Mouse (Mus musculus): ENCODE measurements around the gene Adamts17. TPM values are rescaled to one million over a fixed set of nuclear protein-coding genes. Genes with fewer than 3 reads are reported as not detected.

The Adamts17 gene
- total RNA-seq, 2 experiments from 2014 or later: 20.2 to 23.8 TPM

GRCm38 (mm10) chr7:67028902-67029301 lies 189.4 kb downstream of the Adamts17 start:
- no peak for DNase-seq (ENCODE audit: low spot score in 2 of 2)

- DNase-seq (ENCODE audit: low spot score in 2 of 2): no peak
Measured at GRCm38 (mm10) chr7:67029481-67029880, 189.9 kb downstream of the Adamts17 start.

GRCm38 (mm10) chr7:67031284-67031683 lies 191.7 kb downstream of the Adamts17 start:
- DNase-seq (ENCODE audit: low spot score in 2 of 2): no peak

DNA sequence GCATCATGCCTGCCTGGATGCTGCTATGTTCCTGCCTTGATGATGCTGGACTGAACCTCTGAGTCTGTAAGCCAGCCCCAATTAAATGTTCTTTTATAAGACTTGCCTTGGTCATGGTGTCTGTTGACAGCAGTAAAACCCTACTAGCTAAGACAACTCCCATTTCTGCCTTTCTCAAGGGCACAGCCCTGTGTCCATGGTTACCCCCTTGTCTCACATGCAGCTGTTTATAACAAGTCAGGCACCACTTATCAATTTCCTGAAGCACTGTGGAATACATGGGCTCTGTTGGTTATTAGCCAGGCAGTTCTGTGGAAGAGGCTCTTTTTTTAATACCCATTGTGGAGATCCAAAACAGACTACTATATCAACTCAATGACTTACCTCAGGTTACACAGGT lies 193.1 kb downstream of the Adamts17 start:
- no peak for DNase-seq (ENCODE audit: low spot score in 2 of 2)

DNA sequence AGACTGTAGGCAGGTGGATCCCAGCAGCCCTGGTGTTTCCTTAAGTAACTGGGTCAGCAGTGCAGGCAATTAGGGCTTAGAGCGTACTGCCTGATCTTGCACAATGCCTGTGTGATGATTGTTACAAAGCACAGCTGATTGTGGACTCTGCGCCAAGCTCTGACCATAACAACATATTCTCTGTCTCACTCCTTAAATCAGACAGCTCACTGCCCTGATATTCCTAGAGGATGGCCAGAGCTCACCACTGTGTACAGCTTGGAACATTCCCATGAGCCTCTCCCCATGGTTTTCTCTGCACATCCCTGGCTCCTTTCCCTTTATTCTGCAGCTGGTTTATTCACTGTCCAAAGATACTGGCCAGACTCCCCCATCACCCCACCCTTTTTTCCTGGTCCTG lies 194.8 kb downstream of the Adamts17 start:
- DNase-seq (ENCODE audit: low spot score in 2 of 2): no peak

- DNase-seq (ENCODE audit: low spot score in 2 of 2): no peak
Measured at GRCm38 (mm10) chr7:67035246-67035645, 195.7 kb downstream of the Adamts17 start.

- no peak for DNase-seq (ENCODE audit: low spot score in 2 of 2)
Measured at GRCm38 (mm10) chr7:67035661-67036060, 196.1 kb downstream of the Adamts17 start.

DNA sequence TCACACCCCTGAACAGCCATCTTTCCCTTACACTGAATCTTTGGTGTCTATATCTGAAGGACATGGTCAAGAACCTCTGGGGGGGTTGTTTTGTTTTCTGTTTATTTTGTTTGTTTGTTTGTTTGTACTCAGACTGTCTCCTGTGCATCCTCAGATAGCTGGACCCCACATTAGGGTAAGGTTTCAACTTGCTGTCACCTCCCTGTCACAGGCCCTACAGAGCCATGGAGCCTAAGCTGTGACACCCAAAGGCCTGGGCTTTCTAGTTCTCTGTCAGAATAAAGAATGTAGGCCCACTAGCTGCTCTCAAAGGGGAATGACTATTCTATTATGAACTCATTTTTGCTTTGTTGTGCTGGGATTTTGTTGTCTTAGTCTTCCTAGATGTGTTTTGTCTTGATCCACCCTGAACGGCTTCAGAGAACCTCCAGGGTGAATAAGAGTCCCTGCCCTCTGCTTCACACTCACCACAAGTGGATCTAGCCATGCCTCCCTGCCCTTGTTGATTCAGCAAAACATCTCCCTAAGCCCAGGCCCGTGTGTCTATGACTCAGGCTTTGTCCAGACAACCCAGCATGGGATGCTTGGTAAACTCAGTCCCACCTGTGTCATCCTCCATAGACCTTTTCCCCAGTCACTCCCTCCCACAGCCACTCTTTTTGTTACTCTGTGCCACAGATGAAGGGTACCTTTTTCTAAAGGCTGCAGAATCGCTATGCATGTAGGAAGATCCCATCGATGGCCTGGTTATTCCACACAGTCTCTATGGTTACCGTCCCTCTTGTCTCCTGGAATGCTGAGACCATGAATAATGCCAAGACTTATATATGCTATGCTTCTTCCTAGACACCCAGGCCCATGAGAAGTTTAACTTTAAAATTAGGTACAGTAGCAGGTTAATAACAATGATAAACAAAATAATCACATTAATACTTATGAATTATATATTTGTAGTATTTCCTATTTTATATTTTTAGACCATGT lies 197.3 kb downstream of the Adamts17 start:
- DNase-seq (ENCODE audit: low spot score in 2 of 2): no peak

GRCm38 (mm10) chr7:67037726-67038520 lies 198.4 kb downstream of the Adamts17 start:
- no peak for DNase-seq (ENCODE audit: low spot score in 2 of 2)

- DNase-seq (ENCODE audit: low spot score in 2 of 2): no peak
Measured at GRCm38 (mm10) chr7:67039143-67039542, 199.6 kb downstream of the Adamts17 start.

GRCm38 (mm10) chr7:67039861-67040260 lies 200.3 kb downstream of the Adamts17 start:
- no peak for DNase-seq (ENCODE audit: low spot score in 2 of 2)

GRCm38 (mm10) chr7:67041685-67042084 lies 202.2 kb downstream of the Adamts17 start:
- no peak for DNase-seq (ENCODE audit: low spot score in 2 of 2)

DNA sequence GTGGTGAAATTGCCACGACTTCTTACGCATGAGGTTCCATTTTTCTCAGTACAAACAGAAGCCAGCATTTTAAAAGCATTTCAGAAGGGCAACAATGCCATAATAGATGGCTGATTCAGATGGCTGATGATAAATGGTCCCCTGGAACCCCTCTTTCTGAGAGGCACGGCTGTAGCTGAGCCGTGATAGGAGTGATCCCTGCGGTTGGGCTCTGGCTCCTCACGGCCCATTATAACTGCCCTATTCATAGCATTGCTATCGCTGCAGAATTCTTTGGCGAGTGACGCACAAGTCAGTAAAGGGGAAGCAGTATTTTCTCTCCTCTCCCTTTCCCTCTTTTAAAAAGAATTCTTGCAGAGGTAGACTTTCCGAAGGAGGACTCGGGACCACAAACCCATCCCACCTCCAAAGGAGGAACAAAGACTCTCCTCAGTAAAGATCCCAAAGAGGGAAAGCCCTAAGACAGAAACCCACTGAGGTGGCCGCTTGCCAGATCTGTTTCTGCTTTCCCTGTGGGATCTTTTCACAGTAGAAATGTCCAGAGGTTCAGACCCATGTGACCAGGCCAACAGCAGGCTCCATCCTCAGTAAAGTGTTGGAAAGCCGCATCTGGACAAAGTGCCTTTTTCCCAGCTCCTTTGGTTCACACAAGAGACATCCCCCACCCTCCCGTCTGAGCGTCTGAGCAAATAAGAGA lies 204.7 kb downstream of the Adamts17 start:
- DNase-seq (ENCODE audit: low spot score in 2 of 2): no peak

GRCm38 (mm10) chr7:67045202-67045601 lies 205.7 kb downstream of the Adamts17 start:
- no peak for DNase-seq (ENCODE audit: low spot score in 2 of 2)

DNA sequence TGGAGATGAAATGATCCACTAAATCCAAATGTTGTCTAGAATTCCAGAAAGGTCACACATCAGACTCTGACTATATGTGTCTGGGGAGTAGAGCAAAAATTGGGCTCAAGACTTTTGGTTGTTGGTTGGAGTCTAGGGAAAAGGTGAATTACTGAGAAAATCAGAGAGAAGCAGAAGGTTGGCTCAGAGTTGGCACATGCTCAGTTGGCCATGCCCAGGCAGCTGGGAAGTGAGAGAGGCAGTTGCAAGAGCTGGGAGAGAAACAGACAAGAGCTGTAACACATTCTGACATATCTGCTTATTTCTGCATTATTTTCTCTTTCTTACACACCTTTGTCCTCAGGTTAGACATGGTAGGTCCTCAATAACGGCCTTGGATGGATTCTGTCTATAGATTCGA lies 209.7 kb downstream of the Adamts17 start:
- no peak for DNase-seq (ENCODE audit: low spot score in 2 of 2)

- DNase-seq (ENCODE audit: low spot score in 2 of 2): no peak
Measured at GRCm38 (mm10) chr7:67050424-67050823, 210.9 kb downstream of the Adamts17 start.

DNA sequence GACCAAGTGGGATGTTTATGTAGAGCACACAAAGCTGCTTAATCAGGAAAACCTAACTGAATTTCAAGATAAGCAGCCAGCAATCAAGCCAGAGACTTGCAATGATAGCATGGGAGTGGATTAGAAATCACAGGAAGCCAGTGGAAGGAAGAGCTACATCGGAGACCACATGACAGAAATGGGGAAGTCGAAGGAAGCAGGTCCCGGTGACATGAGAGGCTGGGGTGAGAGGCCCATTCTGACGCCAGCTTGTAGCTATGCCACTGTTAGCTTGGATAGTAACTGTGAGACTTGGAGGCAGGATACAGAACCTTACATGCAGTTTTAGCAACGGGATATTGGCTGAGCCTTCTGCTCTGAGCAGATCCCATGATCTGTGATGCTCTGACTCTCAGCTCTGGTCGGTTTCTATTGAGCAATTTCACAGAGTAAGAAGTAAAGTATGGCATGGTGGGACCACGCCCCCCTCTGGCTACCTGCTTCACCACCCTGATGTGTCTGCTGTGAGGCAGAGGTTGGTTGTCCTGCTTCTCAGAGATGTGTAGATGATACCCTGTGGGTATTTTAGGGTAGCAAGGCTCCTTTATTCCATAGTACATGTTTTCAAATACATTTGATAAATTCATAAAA lies 211.7 kb downstream of the Adamts17 start:
- no peak for DNase-seq (ENCODE audit: low spot score in 2 of 2)

DNA sequence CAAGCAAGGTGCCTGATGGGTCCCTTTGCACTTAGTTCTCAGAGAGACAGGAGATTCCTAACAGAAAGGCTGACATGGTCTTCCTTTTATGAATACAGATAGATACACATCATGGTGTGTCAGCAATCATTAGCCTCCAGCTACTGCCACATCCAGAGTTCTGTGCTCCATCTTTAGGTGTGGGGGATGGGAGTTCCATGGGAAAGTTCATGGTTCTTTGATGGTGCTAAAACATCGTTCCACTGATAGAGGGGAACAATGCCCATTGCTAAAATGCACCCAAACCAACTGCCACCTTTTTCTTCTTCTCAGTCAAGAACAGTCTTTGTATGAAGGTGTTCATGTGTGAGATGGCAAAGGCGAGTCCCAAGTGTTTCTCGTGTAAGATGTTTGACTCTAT lies 215.3 kb downstream of the Adamts17 start:
- no peak for DNase-seq (ENCODE audit: low spot score in 2 of 2)

DNA sequence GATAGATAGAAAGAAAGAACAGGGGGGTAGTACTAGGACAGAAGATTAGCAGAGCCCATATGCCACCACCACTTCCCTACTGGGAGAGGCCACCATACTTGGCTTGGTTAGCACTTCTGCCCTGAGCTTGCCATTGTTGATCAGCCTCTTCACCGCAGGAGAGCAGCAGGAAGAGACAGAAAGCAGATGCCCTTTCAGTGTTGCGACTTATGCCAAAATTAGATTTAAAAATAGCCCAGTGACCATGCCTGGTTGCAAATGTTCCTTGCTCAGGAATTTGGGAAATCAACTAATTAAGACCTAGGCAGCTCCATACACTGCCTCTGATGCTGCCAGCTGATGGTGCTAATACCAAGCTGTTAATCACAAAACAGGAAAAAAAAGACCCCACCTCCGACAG lies 216.0 kb downstream of the Adamts17 start:
- DNase-seq (ENCODE audit: low spot score in 2 of 2): peak in 1 of 2 experiments; percentile 53

DNA sequence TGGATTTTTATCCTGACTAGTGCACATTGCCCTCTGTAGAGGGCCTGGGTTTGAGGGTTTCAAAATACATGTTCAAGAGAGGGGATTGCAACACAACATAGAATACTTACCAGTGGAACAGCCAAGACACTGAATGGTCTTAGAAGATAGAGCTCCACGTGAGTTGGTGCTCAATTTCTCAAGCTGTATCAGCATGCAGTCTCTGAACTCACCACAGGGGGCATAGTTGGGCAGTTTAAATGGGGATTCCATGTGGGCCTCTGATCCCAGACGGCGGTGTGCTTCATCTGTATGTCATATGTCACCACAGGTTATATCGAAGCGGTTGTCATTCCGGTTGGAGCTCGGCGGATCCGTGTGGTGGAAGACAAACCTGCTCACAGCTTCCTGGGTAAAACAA lies 222.2 kb downstream of the Adamts17 start:
- peak in 1 of 2 experiments; percentile 50 for DNase-seq (ENCODE audit: low spot score in 2 of 2)

DNA sequence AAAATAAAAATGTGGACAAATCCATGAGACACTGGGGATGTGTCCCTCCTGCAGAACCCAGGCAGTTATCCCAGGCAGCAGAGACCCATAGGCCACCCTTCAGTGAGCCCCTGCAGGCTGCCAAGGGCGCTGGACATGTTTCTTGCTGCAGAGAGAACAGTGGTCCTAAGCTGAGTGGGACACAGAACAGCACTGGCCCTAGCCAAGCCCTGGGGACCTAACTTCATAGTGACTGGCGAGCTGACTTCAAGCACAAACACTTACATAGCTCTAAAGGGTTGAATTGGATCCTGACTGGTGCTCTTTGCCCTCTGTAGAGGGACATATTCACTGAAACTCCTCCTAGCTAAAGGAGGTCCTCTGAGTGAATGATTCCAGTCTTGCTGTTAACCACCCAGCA lies 223.0 kb downstream of the Adamts17 start:
- no peak for DNase-seq (ENCODE audit: low spot score in 2 of 2)

All from layer of hippocampus, adult 18-20 months (tissue).